Mouse (Mus musculus) natural killer cell, adult 2 months (primary cell): Measurements from ENCODE around the gene Ttbk2.

Experiments
- DNase-seq, 2 experiments: peaks; one replicate each; pipeline ENCODE4 v3.0.0; 2022; ENCODE audit warnings: low spot score in 2 of 2

Ttbk2 gene

DNA sequence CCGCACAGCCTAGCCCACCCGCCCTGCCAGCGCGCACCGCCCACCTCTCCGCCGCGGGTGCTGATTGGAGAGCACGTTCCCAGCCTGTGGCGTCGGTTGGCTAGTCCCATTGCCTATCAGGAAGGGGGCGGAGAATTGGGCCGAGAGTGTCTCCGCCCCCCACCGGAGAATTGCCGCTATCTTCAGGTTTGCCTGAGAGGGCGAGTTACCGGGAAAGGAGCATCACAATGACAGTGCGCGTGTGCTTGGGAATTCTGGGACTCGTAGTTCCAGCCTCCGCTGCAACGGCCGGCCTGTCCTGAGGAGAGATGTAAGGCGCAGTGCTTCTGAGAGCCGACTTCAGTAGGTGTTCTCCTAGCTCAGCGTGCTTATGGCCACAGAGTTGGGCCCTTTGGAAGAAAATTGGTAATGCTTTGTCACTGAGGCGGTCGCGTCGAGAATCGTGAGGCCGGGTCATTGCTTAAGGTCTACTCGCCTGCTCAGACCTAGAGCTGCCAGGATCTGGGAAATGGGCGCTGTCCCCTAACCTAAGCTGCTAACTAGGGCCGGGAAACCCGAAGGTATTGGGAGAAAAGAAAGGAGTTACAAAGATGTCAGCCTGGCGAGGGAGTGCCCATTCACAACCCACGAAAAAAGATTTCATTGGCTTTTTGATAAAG is at the start of gene Ttbk2:
Ttbk2 (minus strand) TSS at position 181 of the 659 bp plus-strand sequence.
- DNase-seq: peak; percentile 91 to 93

DNA sequence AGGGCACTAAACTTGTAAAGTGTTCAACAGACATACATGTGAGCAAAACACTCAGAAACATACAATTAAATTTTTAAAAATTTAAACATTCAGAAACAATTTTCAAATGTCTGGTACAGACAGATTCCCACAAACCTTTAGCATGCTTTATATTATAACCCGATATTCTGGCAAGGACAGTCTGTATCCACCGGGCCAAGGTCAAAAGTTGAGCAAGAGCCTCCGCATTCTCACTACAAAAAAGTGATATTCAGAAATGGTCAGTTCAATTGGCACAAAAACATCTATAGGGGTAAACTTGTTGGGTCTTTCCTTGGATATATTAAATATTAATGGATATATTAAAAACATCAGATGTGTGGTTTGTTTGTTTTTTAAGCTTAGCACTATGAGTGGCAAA is 46.0 kb upstream of the Ttbk2 start:
- DNase-seq: no peak

DNA sequence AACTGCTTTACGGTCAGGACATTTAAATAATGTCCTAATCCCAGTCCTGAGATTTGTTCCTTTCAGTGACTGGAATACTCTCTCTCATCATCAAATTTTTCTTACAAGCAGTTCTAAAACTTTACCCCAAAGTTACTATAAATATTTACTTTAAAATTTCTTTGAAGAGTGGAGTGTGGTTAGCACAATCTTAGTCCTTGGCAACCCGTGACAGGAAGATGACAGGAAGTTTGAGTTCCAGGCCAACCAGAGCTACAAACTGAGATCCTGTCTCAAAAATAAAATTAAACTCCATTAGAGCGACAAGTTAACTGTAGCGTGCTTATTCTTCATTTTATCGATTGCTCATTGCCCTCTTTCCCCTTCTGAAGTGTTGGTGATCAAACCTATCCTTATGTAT is 37.2 kb upstream of the Ttbk2 start:
- DNase-seq: peak; percentile 11 to 30

- DNase-seq: no peak
Observed at GRCm38 (mm10) chr2:120873192-120873591, 22.8 kb upstream of the Ttbk2 start.

DNA sequence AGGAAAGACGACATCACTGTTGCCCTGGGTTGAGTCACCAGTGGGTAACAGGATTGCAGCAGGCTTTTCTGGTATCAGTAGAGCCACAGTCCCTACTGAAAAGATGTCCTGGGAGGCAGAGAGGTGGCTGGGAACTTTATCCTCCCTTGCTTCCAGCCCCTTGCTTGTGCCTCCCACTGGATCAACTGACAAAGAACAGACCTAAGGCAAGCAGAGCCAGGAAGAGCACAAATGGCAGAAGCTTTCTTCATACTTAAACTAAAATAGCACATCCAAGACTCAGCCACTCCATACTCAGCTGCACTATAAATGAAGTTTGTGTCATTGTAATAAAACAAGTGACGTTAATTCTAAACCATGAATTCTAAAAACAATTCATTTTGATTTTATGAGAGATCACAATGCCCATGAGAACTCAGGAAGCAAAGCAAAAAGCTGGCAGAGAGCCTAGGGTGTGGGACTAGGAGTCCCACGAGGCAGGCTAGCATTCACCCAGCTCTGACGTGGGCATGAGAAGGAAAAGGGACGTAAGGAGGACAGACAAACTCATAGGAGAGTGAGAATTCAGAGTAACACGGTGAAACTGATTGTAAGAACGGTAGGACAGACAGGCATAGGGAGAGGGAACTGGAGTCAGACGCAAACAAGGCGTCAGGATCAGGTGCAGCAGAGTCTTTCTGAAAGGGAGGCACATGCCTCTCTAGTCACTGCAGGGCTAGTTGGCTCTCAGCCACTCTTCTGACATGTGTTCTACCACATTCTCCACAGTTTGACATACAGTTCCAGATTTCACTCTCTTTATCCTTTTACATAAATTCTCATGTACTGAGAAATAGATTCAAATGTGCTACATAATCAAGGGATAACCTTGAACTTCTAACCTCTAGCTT is 21.3 kb upstream of the Ttbk2 start:
- no peak for DNase-seq

GRCm38 (mm10) chr2:120867336-120867735 is 16.9 kb upstream of the Ttbk2 start:
- no peak for DNase-seq

- peak in 1 of 2 experiments; percentile 28 for DNase-seq
Observed at GRCm38 (mm10) chr2:120866561-120866960, 16.2 kb upstream of the Ttbk2 start.

DNA sequence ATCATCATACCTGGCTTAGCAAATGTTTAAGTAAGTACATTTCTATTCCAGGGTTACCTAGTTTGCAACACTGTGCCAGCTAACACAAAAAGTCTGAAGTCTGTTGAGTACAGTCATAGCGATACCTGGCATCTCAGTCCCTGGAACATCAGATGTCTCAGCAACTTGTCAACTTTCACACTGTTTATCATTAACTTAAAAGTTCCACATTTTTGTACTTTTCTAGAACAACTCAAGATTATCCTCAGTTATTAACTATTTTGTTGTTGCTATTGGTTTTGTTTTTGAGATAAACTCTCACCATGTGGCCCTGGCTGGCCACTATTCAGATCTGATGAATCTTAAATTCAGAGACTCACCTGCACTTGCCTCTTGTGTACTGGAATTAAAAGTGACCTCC is 13.0 kb upstream of the Ttbk2 start:
- DNase-seq: no peak

- no peak for DNase-seq
Observed at GRCm38 (mm10) chr2:120860699-120861098, 10.3 kb upstream of the Ttbk2 start.

DNA sequence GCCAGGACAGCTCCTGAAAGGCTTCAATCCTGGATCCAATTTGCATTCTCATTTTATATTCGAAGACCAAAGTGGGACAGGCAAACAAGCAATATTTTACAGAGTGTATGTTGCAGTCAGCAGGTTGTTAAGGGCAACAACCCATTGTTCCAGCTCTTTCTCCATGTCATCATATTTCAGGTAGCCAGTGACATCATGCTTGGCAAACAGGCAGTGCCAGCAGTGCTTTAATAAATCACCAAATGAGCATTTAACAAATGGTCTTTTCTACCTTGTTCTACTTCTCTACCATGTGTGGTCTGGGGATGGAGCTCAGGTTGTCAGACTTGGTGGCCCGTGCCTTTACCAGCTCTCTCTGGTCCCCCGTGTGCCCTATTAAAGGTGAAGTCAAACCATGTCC is 7.7 kb upstream of the Ttbk2 start:
- no peak for DNase-seq

DNA sequence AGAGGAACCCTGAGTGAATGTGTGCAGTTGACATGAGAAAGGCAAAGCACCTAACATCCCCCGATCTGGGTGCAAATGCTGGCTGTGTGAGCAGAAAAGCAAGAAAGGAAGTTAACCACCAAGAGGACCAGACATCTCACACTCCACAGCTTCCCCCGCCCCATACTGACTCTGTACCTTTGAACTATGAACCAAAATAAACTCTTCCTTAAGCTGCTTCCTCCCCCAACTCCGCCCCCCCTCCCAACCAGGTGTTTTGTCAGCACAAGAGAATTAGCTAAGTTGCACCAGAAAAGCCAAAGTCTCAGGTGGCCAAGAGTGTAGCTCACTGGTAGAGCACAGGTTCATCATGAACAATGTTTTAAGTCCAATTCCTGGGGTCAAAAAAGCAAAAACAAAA is 2.7 kb upstream of the Ttbk2 start:
- no peak for DNase-seq

DNA sequence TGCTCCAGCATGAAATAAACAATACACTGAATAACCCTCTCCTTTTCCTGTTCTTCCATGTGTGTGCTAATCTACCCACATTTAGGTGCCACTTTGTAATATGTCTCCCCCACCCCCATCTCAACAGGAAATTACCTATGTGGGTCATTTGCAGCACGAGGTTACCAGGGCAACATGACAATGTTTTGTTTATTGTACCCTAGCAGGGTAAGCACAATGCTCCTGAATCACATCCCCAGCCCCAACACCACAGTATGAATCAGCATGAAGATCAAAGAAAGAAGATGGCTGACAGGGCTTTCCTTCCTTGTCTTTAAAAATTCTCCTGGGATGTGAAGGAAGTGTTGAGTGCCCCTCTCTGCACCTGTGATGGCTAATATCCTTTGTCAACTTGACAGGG is 2.2 kb upstream of the Ttbk2 start:
- peak; percentile 13 to 38 for DNase-seq

DNA sequence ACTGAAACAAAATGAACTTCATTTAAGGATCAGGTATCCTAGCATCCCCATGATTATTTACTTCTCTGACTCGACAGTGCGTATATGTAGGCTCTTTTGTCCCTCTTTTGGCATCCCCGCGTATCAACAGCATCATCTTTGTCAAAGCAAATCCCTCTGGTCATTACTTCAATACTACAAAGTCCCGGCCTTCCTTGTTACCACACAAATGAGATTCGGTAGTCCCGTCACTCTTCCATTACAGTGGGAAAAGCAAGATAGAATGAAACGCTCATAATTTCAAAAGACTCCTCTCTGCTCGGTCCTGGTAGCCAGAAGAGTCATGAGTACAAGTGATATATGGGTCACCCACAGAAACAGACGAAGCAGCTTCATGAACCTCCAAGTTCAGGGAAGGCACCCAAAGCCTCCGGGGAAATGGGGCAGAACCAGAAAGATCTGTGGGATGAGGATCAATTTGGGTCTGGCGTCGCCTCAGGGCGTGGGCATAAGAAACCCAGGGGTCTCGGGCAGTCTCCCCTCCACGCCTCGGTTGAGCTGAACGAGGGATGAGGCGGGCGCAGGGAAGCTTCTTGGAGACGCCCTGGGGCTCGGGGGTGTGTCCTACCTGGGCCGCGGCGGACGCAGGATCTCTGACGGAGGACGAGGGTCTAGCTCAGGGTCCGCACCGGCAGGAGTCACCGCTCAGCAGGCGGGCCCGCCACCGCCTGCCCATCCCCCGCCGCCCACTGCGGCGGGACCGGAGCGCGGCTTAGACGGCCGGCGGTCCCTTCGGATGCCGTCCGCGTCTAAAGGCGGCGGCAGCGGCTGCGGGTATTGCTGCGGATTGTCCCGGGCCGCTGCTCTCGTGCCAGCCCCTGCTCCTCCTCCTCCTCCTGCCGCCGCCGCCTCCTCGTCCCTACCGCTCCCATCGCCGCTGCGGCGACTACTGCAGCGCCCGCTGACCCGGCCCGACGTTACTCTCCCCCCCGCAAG is 668 bp downstream of the Ttbk2 start, which contains the start of gene Cdan1:
Cdan1 (minus strand) TSS at position 680 of the 975 bp plus-strand sequence.
- DNase-seq: no peak

- no peak for DNase-seq
Observed at GRCm38 (mm10) chr2:120845280-120845679, 5.1 kb downstream of the Ttbk2 start.

DNA sequence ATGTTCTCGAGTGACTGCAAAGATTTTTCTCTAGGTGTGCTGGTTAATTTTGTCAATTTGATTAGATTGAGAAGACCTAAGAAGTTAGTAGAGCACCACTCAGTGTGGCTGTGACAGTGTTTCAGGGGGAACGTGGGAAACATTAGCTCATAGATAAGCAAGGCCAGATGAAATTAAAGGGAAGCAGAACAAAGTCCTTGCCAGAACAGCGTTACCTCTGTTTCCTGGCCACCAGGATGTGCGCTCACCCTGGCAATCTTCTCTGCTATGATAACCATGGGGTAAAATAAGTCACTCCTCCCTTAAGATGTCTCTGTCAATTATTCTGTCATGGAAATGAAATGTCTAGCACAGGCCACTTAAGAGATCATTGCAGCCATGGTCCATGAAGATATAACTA is 6.4 kb downstream of the Ttbk2 start:
- DNase-seq: no peak

DNA sequence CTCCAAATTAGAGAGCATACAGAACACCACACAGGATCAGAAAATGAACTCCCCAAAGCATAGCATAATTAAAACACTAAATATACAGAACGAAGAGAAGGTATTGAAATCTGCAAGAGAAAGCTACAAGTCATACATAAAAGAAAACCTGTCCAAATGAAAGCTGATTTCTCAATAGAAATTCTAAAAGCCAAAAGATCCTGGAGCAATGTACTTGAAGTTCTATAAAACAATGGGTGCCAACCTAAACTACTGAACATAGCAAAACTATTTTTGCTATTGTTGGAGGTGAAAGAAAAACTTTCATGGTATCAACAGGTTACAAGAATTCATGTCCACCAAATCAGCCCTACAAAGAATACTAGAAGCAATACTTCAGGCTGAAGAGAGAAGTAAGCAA is 9.2 kb downstream of the Ttbk2 start:
- no peak for DNase-seq

DNA sequence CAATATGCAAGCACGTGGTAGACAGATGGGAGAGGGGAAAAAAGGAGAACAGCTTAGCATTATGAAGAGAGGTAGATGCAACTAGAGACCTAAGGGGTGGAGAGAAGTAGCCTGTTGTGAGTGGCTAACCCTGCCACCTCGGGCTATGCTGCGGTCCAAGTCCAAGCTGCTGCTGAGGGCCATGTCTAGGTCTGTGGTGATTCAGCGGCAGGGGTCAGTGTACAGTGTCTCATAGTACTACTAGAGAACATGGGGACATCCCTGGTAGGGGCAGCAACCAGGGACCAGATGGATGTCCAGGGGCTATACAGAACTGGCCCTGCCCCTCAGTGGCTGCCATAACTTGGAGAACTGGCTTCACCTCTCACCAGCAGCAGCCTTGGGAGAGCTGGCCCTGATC is 15.2 kb downstream of the Ttbk2 start:
- no peak for DNase-seq

DNA sequence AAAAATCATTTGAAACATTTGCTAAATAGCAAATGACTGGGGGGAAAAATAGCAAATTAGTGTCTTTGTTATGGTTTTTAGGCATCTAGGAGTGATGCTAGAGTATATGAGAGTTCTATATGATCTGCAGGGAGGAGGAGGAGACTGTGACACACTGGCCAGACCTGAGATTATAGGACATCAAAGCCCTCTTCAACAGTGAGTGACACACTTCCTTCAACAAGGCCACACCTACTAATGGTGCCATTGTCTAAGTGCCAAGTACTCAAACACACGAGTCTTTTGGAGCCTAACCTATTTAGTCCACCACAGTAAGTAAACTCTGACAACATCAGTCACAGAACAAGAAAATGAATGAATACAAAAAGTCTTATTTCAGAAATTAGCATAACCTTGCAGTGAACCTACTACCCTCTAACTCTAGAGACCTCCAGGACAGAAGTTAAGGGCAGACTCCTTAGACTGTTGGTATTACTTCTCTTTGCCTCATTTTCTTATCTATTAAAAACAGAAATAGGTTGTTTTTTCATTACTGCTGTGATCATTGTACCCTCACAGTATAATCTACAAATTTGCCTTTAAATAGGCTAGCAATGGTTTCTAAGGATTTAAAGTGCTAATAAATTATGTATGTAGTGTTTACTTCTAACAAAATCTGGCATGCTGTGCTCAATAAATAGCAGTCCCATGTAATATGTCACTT is 23.3 kb downstream of the Ttbk2 start:
- no peak for DNase-seq

GRCm38 (mm10) chr2:120770265-120770935 is 80.0 kb downstream of the Ttbk2 start:
- no peak for DNase-seq

GRCm38 (mm10) chr2:120761922-120762321 is 88.5 kb downstream of the Ttbk2 start:
- no peak for DNase-seq

DNA sequence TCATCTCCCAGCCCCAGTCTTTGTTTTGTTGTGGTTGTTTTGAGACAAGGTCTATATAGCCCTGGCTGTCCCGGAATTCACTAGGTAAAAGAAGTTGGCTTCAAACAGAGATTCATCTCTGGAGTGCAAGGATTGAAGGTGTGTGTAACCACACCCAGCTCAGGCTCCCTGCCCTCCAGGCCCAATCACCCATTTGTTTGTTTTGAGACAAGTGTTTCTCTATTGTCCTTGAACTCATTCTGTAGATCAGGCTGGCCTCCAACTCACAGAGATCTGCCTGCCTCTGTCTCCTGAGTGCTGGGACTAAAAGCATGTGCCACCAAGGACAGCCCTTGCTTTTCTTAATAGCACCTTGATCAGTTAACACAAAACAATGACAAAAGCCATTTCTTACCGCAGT is 102.4 kb downstream of the Ttbk2 start:
- no peak for DNase-seq
